Mouse (Mus musculus) hematopoietic stem cell, adult 5-6 weeks (primary cell): ENCODE results near the gene Kbtbd12. TPM values are rescaled to one million over a fixed set of nuclear protein-coding genes. Genes with fewer than 3 reads are reported as not detected.

Experiments
- ATAC-seq, 2 experiments: fragments of 125-278 bp in 1 of 2; replicated peaks in 1 of 2; 2 replicates each; pipeline ENCODE4 v1.8.0; 2016 to 2017; ENCODE audit warnings: inconsistent platforms in 2 of 2, mild to moderate bottlenecking in 2 of 2, moderate number of reproducible peaks in 2 of 2, low read depth in 1 of 2, moderate TSS enrichment in 1 of 2; ENCODE audit not compliant: low FRiP score in 2 of 2, poor library complexity in 2 of 2, severe bottlenecking in 2 of 2, insufficient read depth in 1 of 2, low TSS enrichment in 1 of 2
- total RNA-seq: library from RNA; stranded (forward); fragments of 172-1452, 232-1000 nt; gene quantifications from 2 replicates; pipeline ENCODE4 v1.2.3, GENCODE M21; 2017

Kbtbd12 gene
- total RNA-seq, 1 experiment from 2014 or later = 0.35 TPM

DNA sequence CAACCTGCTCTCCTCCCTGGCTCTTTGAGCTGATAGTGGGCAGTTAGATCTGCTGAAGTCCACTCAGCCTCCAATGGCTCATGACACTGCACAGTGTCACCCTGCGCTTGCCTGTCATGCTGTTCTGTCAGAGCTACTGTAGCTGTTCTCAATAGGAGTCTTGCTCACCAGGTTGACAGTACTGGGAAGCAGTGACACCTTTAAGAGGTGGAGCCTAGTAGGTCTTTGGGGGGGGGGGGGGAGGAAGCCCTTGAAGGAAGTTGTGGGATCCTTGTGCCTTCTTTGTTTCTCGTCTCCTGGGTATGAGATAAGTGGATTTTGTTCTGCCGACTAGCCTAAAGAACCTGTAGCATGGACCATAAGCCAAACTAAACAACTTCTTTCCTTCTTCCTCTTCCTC, 115.1 kb downstream of the Kbtbd12 start:
- ATAC-seq = peak; percentile 10 to 38; a peak in 2 of 4 replicates

DNA sequence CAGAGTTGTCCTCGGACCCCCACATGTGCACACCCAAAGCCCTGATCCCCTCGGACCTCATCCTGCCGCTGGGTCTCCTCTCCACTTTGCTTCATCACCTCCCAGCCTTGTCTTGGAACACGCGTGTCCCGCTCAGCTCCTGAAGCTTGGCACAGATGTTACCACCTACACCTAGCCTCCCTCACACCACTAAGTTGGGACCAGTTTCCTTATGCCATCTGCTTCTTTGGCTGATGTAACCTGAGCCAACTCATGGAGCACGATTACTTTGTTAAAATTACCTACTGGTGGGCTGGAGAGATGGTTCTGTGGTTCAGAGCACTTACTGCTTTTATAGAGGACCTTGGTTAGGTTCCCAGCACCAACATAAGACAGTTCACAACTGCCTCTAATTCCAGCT, 115.9 kb downstream of the Kbtbd12 start:
- ATAC-seq = no peak

DNA sequence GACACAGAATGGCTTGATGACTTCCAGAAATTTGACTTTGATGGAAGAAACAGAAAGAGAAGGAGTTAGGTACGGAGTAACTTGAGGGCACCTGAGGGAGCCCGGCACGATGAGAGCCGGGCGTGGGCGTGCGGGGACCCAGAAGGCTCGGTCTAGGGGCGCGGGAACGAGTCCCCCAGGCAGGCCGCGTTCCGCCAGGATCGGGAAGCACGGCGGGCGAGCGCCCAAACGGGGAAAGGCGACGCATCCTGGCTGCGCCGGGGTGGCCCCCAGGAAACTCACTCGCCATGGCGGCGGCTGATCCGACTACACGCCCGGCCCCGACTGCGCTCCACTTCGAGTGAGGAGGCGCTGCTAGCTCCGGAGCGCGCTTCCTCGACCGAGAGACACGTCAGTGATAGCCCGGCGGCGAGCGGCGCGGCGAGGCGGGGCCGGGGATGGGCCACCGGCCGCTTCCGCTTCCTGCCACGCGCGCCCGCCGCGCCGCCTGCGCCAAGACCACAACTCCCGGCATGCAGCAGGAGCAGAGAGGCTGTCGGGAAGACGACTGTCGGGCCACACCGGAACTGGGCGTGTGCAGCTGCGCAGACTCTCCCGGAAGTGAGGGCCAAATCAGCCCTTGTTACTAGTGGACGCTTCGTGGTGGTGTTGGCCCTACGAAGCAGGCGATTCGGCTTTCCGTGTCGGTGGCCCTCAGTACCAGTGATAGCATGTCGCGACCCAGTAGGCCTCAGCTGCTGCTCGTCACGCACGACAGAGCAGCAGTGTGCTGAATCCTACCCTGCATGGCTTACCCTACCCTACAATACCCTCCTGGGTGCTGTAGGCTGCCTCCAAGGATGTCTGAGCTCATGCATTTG, 119.1 kb downstream of the Kbtbd12 start, which contains the start of gene Sec61a1:
Sec61a1 (minus strand) TSS at position 502 of the 860 bp plus-strand sequence.
- peak; percentile 92 to 98 for ATAC-seq

DNA sequence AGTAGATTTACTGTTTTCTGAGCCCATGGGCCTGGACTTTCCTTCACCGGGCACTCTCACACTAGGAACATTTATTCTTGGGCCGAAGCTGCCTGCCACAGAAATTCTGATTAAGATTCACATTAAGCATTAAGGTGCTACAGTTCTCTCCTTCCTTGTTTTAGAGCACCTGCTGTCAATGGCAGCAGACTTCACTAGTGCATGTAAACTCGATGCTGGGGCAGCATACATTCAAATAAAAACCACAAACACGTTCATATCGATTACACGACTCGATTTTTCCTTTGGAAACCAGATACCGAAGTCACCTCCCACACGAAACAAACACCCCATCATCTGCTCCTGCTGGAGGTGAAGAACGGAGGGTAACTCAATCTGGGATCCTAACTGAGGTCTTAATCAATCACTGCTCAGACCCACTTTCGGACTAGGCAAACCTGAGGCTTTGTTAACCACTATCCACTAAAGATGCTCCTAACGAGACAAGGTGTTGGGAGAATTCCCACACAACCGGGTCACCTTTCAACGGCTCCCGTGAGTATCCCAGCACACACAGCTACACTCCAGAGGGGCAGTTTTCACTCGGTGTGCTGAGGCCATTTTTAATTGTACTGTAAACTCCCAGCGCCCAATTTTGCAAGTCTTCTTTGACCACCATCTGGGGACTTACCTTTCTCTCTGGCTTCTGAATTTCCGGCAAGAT, 119.9 kb downstream of the Kbtbd12 start:
- ATAC-seq = no peak

DNA sequence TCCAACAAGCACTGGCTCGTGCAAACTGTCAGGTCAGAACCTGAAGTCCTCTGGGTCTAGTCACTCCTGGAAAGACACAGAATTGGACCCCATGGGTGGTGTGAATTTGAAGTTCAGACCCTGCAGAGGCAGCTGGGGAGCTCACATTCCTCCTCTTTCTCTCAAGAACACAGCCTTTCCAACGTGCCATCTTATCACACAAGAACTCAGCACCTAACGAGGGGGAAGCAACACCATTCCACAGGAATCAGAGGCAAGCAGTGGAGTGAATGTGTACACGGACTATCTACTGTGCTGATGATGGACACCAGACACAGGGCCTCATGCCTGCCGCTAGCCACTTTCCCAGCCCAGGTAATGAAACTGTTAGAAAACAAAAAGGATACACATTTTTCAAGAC, 121.1 kb downstream of the Kbtbd12 start:
- ATAC-seq = no peak

DNA sequence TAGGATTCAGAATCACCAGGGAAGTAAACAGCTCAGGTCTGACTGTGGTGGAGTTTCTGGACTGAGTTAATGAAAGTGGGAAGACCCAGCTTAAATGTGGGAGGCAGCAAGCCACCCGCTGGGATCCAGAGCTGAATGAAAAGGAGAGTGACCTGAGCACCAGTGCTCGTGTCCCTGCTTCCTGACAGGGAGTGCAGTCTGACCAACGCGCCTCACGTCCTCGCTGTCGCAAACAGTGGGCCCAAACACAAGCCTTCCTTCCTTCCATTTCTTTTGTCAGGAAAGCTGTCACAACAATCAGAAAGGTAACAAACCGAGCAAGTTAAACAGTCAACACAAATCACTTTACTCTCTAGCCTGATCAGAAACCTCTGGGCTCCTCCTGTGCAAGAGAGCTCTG, 121.8 kb downstream of the Kbtbd12 start:
- no peak for ATAC-seq

DNA sequence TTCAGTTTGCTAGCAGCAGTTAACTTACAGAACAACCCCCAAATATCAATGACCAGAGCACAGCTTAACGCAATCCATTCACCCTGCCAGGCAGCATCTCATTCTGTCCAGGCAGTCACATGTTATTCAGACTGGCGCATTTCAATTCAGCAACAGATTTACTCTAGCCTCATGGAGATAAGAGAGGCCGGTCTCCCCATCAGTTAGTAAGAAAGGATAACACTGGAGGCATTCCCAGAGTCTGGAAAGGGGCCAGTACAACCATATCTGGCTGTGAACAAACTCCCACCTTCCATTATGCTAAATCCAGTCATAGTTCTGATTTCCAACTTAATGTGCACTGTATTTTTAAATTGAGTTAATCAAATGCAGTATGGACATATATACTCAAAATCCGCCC, 123.2 kb downstream of the Kbtbd12 start:
- ATAC-seq = no peak

DNA sequence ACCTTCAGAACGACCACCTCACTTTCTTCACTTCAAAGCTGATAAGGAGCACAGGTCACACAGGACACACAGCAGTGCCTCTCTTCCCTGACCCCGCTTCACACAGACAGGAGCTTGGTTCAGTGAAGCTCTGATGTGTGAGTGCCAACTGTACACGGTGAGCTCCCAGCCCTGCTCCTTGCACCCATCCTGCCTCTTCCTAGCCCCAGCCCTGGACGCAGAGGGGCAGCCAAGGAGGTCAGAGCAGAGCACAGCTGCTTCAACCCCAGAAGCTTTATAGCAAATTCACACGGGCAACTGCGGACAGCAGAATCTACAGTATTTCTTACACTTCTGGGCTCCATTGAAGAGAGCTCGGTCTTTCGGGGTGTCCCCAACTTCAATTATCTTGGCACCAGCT, 123.8 kb downstream of the Kbtbd12 start:
- no peak for ATAC-seq

DNA sequence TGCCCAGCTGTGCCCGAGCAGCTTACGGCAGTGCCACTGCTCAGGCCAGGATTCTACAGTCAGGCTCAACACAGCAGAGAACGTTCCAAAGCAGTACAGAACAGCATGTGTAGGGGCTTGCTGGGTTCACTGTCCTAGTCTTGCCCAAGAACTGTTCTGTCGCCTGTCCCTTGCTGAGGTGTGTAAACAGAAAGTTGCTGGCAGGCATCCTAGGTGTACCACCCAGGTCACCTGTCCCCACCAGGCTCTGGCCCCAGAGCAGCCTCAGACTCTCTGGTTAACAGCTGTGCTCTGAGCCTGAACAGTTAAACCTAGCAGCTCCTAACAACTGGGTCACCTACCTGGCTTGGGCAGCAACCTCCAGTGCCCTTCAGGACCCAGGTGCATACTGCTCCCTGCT, 134.7 kb downstream of the Kbtbd12 start:
- ATAC-seq = no peak

DNA sequence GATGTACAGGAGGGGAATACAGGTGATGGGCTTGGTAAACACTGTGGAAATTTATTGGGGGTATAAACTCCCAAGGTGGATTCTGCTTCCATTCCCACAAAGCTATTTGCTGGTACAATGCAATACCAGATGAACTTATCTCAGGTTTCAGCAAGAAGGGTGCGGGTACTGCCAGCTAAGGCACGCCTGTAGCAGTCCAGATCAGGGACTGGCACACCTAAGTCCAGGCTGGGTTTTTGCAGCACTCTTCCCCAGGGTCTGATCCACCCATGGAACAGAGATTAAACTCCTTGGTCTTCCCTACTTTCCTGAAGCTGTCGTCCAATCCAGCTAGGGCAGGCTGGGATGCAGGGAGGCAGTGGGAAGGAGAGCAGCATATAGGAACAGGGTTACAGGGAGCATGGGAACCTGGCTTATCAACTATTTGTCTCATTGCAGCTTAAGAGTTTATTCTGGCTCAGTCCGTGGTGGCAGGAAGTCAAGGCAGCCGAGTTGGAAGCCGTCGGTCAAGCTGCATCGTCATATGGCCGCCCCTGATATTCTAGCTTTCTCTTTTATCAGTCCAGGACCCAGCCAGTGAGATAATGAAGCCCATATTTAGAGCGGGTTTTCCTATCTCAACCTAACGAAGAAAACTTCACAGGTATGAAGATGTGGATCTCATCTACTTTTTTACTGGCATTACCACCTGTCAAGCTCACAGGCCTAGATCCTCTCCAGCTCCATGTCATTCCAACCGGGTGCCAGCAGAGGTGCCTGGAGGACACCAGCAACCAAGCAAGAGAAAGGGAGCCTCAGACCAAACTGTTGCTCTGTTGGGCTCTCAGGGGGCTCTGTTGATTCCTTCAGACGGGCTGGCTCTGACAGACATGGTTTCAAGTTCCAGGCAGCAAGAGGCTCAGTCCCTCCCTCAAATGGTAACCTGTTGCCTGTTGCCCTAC, 135.4 kb downstream of the Kbtbd12 start:
- ATAC-seq = no peak

DNA sequence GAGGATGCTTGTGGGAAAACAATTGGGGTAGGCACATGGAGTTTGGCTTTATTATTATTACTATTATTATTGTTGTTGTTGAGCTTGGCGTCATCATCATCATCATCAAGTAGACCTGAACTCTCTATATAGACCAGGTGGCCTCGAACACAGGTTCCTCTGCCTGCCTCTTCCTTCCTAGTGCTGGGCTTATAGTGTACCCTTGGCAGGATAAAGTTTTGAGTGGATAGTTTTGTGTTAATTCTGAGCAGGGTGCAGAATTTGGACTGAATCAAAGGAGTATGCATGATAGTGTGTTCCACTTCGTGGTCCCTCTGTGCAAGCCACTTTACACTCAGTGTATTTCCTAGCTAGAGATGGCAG, 137.4 kb downstream of the Kbtbd12 start:
- ATAC-seq = no peak

DNA sequence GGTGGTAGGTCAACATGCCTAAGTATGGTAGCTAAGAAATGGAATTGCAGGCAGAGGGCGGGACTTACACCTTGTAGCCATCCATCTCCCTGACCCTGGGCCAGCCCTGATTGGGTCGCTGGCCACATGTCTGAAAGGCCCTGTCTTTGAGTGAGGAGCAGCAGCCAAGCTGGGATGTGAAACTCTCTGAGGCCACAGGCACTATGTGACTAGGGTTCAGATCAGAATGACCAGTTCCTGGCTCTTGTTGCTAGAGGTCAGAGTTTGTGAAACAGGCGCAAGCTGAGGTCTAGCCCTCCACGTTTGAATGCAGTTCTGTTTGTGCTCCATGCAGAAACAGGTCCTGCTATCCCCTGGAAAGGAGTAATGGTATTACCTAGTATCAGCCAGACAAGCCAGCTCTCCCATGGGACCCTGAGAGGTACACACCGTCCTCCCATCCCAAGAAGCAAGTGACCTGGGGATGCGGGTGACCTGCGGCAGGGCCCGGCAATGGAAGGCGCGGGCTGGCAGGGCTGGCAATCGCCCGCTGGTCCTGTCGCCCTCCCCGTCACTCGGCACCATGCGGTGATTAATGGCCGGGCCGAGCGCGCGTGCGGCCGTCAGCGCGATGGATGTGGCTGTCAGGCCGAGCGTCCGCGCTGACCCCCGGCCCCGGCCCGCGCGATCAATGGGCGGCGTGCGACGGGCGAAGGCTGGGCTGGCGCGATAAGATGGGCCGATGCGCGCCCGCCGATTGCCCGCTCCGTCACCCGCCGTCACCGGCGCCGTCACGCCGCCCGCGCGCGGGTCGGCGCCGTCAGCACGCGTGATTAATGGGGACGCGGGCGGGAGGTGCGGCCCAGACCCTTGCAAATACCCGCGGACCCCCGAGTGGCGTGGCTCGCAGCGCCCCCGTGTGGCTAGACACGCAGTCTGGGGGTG, 138.0 kb downstream of the Kbtbd12 start:
- ATAC-seq = 0 out of 4 replicates have a peak, but pooled peaks have one; percentile 13 to 46

Other genes with a start within 250 kb of the Kbtbd12 start
- gene Eefsec, start 191.4 kb downstream of the Kbtbd12 start, total RNA-seq = 13.1 and 24.5 TPM in 2 replicates
- gene Ruvbl1, start 172.5 kb downstream of the Kbtbd12 start, total RNA-seq = 154 and 242 TPM in 2 replicates
- 77.8 and 82.9 TPM in 2 replicates for gene Sec61a1, start 119.0 kb downstream of the Kbtbd12 start, total RNA-seq
- gene Mgll, start 86.5 kb upstream of the Kbtbd12 start, total RNA-seq = 0.55 and 1.1 TPM in 2 replicates
- 51.2 and 82.1 TPM in 2 replicates for gene Abtb1, start 204.0 kb upstream of the Kbtbd12 start, total RNA-seq
- 2.5 TPM in 1 of 2 replicates, not detected in the other for gene Podxl2, start 237.1 kb upstream of the Kbtbd12 start, total RNA-seq